Mouse (Mus musculus): ENCODE measurements around the gene Xk.
"Not testable (repeated sequence)": the region's sequence is repeated elsewhere in the genome, so short reads cannot be mapped to it uniquely, and the experiment has no call there.

Xk gene

DNA sequence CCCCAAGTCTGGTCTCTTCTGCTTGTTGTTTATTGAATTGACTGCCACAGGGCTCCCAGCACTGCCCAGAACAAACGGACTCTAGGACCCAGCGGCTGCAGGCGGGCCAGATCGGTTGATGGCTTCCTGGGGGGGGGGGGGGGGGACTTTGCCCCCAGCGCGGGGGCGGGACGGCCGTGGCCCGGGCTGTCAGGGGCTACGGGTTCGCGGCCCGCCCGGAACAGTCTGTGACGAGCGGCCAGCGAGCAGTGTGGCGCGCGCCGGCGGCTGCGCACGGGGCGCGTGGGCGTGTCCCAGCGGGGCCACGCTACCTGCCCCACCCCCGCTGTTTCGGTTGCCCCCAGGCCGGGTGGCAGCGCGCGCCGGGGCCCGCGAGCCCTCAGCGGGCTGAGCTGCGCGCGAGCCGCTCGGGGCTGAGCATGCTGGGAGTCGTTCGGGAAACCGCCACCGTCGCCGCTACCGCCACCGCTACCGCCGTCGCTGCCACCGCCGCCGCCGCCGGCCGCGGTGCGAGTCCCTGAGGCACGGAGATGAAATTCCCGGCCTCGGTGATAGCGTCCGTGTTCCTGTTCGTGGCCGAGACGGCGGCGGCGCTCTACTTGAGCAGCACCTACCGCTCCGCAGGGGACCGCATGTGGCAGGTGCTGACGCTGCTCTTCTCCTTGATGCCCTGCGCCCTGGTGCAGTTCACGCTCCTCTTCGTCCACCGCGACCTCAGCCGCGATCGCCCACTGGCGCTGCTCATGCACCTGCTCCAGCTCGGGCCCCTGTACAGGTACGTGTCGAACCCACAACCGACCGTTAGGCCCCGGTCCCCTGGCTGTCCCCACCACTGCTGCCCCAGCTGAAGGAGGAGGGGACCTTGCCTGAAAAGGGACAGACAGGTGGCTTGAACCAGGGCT is at the start of gene Xk:
Gene Xk, plus strand, starts transcription at position 297 of the 902 bp plus-strand sequence.
- peak; percentile 58 for DNase-seq

DNA sequence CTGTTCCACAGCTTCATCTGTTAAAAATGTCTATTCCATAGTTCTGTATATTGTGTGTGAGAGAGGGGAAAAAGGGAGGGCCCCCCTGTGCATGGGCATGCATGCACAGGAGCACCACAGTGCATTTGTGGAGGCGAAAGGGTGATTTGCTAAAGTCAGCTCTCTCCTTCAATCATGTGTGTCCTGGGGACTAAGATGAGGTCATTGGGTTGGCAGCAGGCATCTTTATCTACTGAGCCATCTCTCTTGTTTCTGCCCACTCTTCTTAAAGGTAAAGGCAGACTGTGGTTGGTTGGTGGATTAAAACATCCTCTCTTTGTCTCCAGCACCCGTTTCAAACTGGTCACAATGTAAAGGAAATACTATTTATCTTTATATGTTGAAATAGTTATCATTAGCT is 45.5 kb upstream of the Xk start:
- no peak for DNase-seq

DNA sequence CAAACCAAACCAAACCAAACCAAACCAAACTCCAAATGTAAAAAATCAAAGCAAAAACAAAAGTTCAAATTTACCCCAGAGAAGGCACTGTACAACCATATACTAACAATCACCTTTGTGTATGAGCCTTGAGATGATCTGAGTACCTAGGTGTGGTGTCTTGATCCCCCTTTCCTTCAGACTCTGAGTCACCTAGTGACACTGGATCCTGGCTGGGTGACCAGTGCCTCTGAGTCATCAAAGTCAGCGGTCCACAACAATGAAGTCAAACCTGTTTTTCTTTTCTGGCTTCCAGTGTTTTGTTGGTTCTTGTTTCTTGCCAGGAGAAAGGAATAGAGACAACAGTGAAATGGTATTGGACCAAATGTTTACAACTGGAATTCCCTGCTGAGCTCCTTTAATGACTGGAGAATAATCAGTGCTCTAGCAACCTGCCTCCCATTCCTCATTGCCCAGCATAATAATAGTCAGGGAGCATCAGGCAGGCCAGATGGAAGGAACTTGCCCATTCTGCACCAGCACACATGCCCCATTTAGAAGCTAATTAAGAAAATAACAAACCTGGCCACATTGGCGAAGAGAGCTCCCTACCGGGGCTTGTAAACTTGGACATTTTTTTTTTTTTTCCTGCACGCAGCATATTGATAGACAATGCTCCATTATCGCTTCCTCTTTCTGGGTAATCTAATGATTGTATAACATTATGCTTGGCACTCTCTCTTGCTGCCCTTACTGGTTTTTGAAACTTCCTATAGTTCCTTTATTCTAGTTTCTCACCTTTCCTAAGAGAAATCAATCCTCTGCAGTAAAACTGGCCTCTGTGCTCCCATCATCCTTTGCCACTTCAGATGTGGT is 31.6 kb upstream of the Xk start:
- no peak for DNase-seq

DNA sequence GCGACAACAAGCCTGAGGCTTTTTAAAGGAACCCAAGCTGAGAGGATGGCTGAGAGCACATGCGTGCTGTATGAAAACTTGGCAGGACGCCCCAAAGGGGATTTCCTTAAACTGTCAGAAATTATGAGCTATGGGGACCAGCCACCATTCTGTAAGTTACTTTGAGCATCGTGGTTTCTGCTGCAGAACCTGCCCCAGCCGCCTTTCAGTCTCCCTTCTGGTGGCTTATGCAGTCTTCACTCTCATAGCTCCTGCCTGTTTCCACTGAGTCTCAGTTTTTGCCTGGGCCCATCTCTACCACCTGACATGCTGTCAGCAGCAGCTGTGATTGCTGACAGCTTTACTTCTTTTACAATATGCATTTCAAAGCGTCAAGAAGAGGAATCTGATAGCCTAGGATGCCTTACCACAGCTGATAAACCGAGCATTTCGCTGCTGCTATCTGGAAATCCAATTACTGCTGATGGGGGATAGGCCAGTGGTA is 29.1 kb upstream of the Xk start:
- DNase-seq, result no peak

DNA sequence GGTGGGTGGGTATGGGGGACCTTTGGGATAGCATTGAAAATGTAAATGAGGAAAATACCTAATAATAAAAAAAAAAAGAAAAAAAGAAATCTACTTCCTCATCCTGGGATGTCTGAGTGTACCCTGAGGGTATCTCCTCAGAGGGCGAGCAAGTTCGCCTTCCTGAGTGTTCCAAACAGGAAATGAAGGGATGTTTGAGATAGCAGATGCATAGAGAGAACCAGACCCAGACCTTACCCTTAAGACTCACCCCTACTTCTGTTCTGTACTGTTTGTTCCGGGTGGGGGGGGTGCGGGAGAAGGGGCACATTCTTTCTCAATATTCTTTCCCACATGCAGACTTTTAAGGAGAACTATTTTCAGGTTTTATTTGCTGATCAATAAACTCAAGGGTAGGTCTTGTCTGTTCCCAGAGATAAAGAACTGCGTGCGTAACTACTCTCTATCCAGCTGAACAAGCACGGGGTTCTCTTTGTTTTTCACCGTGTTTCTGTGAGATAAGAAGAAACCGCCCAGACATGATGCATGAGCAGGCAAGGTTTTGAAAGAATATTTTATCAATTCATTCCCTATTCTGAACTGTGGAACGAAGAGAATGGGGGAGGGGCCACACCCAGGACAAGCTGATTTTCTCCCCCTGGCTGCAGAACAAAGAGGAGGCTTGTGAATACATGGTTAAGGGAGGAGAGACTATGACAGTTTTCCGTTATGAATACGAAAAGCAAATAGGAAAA is 27.8 kb upstream of the Xk start:
- no peak for DNase-seq

DNA sequence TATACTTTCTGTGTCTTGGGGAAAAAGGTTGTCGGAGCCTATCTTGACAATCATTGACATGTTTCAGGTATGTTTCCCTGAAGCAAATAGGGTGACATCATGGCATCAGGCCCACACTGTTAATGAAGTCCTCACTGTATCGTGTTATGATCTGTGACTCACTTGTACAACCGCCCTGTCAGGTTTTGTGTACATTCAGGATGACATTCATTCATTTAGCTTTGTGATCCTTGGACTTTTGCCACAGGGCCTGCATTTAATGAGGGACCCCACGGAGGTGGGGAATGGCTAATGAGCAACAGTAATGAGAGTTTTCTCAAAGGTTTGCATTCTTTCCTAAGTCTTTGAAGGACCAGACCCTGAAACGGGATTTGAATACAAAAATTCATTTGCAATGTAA is 23.6 kb upstream of the Xk start:
- no peak for DNase-seq

DNA sequence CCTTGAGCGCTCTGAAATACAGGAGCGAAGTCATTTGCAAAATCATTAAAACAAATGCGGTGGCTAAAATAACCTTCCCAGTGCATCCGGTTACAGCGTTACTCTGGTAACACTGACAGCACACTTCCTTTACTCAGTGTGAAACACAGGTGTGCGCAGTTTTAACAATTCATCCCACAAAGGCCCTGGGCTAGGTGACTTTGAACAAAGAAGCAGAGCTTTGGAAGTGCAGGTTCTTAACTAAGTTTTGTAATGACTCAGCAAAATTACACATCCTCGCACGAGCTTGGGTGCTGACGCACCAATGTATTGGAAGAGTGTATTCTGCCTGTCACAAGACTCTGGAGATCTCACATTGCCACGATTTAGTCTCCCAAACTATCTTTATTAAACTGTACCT is 18.6 kb upstream of the Xk start:
- DNase-seq, result no peak

DNA sequence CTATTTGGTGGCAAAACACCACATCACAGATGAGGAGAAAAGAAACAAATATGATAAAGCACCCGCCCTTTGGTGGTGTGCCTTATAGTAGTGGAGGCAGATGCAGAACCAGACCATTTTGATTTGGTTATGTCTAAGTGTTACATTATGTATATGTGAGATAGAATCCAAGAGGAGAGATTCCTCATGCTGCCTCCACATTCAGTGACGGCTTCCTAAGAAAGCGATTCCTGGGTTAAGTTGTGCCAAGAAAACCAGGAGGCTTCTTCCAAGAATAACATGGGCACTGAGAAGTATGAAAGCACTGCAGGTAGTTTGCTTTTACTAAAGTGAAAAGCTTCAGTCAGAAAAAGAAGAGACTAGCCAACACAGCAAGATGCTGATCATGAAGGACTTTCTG is 17.7 kb upstream of the Xk start:
- no peak for DNase-seq

DNA sequence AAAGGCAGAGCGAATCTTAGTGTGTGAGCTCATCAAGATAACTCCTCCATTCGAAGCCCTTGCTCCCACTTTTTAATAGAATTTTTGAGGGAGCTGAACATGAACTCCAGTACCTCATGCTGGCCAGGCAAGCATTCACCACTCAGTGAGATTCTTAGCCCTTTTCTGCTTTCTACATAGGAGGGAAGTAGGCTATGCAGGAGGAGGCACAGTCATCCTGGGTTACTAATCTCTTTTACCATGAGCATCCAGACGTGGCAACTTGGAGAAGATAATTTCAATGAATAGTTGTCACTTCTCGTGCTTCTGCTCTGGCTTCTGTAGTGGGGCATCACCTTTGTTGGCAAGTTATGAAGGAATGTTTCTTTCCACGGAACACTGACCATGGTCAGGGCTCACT is 15.8 kb upstream of the Xk start, which contains the start of gene Gm14862:
Gene Gm14862, minus strand, starts transcription at position 134 of the 400 bp plus-strand sequence.
- no peak for DNase-seq

DNA sequence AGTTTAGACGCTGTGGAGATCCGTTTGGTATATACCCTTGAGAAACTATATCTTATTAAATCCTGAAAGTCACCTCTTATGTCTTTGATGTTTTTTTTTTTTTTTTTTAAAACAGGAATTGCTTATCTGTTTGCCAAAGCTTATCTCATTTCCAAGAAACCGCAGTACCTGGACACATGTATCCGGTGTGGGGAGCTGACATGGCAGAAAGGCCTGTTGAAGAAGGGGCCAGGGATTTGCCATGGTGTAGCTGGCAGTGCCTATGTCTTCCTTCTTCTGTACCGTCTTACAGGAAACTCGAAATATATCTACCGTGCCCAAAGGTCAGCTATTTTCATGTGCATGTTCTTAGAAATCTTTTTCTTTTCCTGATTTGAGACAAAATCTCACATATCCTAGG is 14.7 kb upstream of the Xk start:
- no peak for DNase-seq

DNA sequence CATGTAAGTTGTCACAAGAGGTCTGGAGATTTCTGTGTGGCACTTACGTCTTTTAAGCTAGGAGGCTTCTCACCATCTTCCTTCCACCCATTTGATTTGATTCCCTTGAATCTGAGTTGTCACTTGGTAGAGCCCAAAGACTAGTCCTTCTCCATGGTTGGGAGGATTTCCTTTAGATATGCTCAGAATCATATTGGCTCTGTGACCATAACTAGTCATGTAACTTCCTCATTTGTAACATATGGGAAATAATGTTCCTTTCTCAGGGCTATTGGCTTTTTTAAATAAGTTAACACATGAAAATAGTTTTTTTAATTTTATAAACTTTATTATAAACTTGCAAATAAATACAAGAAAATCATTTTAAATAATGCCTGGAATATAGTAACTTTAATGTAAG is 13.3 kb upstream of the Xk start:
- DNase-seq, result no peak

DNA sequence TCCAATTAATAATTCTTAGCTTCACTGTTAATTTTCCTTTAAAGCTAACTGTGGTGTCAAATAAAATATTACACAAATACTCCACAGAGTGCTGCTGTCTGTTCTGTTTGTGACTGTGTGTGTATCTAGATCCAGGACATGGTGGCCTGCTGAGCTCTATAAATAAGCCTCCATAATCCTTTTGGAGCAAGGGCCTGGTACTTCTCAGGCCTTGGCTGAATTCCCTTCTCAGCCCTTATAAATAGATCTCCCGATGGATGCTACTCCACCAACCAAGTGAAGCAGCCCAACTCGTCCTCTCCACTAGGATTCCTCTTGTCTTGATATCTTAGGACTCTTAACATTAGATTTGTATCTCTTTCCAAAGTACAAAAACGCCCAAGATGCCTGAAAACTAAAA is 1.4 kb upstream of the Xk start:
- DNase-seq, result no peak

DNA sequence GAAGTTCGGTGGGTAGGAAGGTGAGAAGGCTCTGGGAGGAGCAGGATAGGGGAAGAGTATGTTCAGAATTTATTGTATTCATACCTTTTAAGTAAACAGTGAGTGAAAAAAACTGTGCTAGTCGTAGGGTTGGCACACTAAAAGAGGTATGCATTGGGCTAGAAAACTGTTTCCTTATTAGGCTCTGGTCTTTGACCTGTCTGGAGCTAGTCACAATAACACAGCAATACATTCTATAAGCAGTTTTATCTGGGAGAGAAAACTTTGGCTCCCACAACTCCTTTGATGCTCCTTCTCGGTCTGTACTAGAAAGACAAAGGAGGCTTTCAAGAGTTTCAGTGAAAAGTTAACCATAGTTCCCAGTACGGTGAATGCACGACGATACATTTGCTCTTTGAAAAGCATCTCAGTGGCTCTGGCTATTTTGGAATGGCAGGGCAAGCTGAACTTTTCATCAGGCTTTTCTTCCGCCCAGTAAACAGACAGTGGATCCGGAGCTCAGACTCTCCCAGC is 553 bp upstream of the Xk start:
- DNase-seq, result no peak

DNA sequence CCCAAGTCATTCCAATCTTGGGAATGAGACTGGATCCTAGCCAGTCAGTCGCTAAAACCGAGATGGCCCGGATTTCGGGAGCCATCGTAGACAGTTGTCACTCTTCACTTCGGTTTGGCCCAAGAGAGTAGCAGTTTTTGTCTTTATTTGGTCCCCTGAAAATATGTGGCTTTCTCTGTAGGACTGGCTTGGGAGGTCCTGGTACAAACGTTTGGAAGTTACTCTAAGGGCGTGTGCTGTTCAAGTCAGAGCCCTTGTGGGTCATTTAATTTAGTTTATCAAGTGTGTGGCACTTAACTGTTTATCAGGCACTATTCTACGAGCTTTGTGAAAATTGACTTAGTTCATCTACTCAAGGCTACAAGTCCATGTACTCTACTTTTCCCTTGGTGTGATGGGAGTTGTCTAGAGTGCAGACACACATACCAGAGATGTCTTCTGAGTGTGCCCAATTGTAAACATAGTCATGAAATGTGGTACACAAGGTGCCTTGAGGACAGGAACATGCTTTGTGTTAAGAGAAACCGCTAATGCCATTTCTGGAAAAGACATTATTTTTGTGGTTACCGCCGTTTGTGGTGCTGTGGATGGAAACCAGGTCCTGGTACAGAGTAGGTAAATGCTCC is 934 bp downstream of the Xk start:
- no peak for DNase-seq

DNA sequence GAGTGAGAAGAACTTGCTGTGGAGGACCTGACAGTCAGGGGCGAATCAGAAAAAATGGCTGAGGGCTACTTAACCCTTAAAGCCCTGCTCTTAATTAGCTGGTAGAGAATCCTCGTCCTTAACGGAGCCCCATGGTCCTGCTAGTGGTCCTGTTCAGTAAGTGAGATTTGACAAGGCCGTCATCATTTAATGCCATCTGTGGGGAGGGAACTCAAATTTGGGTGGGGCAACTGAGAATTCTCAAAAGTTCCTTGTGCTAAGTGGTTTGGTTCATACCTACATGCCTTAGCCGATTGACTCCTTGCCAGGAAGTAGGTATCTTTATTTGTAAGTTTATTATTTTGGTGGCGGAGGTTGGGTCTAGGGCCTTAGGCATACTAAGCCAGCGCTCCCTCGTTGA is 1.8 kb downstream of the Xk start:
- DNase-seq, result no peak

DNA sequence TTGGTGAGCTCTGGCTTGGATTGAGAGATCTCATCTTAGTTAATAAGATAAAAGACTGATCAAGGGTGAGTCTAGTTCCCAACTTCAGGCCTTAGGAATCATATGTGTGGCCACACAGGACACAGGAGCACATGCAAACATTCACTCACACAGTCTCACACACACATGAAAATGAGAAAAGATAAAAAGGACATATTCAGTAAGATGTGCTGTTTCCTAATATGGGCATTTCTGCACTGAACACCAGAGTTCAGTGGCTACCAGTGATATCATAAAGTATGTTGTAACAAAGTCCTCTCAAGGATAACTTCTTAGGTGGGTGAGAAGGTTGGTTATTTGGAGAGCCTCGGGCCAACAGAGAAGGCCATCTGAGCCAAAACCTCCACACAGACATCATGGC is 10.9 kb downstream of the Xk start, which contains the start of gene H2al1m:
Gene H2al1m, plus strand, starts transcription at position 301 of the 400 bp plus-strand sequence.
- DNase-seq, result not testable (repeated sequence)

DNA sequence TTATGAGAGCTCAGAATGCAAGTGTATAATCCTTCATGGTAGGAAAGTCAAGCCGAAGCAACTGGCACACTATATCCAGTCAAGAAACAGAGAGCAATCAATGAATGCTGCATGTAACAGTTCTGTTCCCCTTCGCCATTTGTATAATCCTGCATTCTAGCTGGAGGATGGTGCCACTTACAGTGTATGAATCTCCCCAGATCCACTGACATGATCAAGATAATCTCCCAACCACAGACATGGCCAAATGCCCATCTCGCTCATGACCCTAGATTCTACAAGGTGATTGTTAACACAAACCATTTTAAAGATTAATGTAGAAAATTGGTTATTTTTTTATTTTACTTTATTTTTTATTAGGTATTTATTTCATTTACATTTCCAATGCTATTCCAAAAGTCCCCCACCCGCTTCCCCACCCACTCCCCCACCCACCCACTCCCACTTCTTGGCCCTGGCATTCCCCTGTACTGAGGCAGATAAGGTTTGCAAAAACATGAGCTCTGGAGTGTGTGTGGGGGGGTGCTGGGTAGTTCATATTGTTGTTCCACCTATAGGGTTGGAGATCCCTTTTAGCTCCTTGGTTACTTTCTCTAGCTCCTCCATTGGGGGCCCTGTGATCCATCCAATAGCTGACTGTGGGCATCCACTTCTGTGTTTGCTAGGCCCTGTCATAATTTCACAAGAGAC is 20.7 kb downstream of the Xk start:
- DNase-seq, result not testable (repeated sequence)

DNA sequence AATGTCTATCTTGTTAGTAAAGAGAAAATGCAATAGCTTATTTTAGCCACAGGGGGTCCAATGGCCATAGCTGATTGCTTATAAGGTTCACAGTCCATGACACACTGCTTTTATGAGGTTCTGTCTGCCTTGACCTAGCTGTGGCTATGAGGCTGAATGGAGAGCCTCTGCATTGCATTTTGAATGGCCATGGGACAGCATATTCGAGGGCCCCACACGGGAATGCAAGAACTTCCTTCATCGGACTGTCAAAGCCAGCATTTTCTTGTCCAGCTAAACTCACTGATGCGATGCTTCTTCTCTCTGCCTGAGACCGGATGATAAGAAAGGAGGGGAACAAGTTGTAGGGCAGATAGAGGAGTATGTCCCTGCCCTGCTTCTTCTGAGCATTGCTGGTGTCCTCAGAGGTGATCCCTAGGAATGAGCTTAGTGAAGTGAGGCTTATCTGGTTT is 25.9 kb downstream of the Xk start:
- no peak for DNase-seq

DNA sequence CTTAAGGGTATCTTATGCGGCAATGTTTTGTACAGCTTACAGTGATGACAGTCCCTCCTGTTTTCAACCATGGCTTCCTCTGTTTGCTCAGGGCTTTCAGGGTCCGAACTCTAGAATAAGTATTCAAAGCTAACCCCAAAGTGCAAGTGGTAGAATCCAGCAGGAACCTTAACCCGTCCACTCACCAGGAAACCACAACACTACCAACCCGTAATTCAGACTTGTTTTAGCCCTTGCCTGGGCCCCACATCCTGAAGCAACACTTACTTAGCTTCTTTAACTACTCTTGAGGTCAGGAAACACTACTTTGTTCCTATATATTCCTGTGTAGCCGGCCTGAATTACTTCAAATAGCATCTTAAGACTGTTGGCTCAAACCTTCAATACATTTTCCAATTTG is 30.2 kb downstream of the Xk start:
- no peak for DNase-seq

DNA sequence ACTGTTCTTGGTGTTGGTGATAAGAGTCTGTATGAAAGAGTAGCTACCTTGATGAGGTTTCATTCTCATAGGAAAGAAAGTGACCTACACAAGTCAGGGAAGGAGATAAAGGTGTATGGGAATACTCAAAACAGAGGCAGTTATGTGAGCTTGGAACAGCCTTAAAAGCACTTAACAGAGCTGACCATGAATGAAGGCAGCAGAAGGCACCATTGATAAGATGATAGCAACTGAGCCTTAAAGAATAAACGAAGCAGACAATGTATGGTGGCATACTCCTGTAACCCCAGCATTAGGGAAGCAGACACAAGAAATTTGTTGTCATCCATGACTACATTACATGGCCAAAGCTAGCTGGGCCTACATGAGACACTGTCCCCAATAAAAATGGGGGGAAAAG is 30.9 kb downstream of the Xk start:
- no peak for DNase-seq

DNA sequence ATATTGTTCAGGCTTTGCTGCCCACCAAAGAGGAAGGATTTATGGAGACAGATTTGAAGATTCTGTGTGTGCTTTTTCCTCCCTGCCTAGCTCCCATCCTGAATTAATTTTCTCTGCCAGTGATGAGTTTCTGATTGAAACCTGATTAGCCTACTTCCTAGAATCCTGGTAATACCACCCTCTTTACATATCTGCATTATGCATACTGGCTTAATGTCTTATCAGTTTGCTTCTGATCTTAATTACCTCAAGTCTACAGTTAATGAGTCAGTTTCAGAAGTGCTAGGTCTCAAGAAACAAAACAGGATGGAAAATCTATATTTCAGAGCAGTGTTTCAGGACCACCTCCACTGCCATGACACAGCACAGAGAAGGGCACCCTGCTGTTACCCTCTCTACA is 43.9 kb downstream of the Xk start:
- not testable (repeated sequence) for DNase-seq

DNA sequence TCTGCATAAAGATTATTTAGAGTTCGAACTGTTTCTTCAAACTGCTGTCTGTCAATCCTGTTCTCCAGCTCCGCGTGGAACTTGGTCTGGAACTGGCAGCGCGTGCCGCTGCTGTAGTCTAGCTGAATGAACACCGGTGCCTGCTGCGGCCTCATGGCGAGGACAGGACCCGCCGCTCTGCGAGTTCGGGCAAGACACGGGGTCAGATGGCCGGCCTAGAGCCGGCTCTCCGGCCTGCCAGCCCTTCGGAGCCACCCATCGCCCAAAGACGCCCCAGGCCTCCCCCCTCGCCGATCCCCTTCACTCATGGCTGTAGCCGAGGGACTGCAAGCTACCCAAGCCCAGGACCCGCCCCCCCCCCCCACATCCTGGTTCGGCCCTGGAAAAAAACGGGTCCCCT is 55.4 kb downstream of the Xk start:
- not testable (repeated sequence) for DNase-seq

Measured in lung, postnatal 36 days (tissue).